Mouse (Mus musculus): ENCODE results near the gene Camk1.
"Not testable (repeated sequence)": the region's sequence is repeated elsewhere in the genome, so short reads cannot be mapped to it uniquely, and the experiment has no call there.

Gene Camk1

DNA sequence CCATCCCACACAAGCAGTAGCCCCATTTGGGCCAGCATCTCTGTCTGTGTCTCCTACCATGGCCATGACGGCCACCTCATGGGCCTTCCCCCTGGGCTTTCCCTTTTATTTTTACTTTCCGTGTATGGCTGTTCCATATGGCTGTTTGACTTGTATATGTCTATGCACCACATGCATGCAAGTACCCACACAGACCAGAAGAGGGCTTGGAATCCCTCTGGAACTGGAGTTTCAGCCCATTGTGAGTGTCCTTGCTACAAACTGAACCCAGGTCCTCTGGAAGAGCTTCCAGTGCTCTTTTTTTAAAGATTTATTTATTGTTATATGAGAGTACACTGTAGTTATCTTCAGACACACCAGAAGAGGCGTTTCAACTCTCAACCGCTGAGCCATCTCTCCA, 17.7 kb upstream of the Camk1 start:
- in situ Hi-C loops (cut with MboI, MseI): no loop called here

GRCm38 (mm10) chr6:113353696-113354095, 9.9 kb upstream of the Camk1 start:
- in situ Hi-C loops (cut with MboI, MseI): no loop called here

GRCm38 (mm10) chr6:113352820-113353219, 9.0 kb upstream of the Camk1 start:
- in situ Hi-C loops (cut with MboI, MseI): no loop called here

DNA sequence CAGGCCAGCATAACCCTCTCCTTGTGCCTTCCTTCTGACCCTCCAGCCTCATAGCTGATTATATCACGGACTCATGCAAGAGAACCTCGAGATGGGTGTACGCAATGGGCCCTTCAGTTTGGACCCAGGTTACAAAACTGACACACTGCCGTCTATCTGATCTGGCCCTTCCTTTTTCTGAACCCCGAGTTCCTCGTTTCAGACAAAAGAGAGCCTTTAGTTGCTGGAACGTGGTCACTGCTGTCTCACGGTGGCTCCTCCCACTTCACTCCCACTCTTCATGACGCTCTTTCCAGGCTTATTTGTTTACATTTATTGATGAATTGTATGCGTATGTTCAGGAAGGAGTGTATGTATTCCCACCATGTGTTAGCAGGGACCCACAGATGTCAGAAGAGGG, 7.9 kb upstream of the Camk1 start:
- in situ Hi-C loops (cut with MboI, MseI): no loop called here

GRCm38 (mm10) chr6:113351161-113351560, 7.4 kb upstream of the Camk1 start:
- in situ Hi-C loops (cut with MboI, MseI): no loop called here

DNA sequence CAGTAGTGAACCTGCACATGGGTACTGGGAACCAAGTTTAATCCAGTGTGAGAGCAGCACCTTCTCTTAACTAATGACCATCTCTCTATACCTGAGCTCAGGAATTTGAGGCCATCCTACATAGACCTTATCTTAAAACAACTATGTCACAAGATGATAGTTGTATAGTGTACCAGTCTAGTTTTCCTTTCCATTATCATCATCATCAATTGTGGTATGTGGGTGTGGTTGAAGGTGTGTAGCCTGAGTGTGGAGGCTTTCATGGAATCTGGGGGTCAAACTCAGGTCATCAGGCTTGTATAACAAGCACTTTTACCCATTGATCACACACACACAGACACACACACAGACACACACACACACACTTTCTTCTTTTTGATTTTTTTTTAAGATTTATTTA, 6.8 kb upstream of the Camk1 start:
- in situ Hi-C loops (cut with MboI, MseI): no loop called here

GRCm38 (mm10) chr6:113346897-113347296, 3.1 kb upstream of the Camk1 start:
- in situ Hi-C loops (cut with MboI, MseI): no loop called here

GRCm38 (mm10) chr6:113344321-113344720, 537 bp upstream of the Camk1 start:
- in situ Hi-C loops (cut with MboI, MseI): no loop called here

DNA sequence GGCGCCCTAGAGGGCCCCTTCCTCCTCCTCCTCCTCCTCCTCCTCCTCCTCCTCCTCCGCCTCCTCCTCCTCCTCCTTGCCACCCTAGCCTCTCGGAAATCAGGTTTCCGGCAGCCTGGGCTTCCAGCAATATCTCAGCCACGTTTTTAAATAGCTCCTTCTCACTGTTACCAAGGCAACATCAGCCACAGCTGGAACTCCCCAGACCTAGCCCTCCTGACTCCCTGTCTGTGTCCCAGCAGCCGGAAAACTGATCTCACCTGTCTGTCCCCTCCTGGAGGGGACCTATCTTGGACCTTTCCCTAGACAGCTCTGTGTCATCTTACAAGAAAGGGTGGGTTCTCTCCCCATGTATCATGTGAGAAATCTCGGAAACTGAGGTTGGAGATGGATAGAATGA, 1.5 kb downstream of the Camk1 start:
- in situ Hi-C loops (cut with MboI, MseI): no loop called here

DNA sequence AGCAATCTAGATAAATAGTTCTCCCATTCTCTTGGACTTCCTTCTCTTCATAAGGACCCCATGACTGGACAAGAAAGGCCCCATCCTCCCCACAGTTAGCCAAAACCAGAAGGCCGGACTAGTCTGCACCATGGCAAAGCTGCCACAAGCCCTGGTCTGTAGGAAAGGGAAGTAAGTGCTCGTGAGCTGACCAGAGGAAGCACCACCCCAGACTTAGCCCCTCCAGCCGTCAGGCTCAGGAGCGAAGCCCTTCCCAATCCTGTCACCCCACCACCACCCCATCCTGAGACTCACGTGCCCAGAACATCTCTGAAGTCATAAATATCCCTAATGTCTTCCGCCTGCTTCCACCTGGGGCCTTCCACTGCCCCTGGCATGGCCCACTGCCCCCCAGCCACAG, 2.2 kb downstream of the Camk1 start:
- in situ Hi-C loops (cut with MboI, MseI): no loop called here

DNA sequence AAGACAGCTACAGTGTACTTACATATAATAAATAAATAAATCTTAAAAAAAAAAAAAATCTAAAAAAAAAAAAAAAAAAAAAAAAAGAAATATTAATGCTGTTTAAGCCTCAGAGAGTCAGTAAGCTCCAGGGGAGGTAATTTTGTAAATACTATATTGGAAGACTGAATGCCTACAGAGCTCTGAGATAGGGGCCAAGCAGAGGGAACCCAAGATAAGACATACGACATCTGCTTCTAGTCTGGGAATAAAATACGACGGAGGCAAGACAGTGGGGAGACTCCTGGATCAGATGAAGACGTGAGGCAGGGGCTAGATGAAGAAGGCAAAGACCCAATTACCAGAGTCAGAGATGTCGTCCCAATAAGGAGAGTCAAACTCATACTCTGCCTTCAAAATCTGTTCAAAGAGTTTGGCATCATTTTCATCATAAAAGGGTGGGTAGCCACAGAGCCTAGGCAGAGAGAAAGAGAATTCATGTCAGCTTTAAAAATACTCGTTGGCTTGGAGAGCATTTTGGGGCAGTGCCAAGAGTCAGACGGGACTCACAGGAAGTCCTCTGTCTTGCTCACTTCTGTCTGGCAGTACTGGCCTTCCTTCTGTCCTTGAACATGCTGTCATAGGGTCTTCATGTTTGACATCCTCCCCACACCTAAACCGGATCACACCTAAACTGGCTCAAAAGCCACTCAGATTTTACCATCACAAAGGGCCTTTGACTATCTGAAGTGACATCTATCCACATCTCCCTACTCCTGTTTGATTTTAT, 6.7 kb downstream of the Camk1 start:
- in situ Hi-C loops (cut with MboI, MseI): no loop called here

DNA sequence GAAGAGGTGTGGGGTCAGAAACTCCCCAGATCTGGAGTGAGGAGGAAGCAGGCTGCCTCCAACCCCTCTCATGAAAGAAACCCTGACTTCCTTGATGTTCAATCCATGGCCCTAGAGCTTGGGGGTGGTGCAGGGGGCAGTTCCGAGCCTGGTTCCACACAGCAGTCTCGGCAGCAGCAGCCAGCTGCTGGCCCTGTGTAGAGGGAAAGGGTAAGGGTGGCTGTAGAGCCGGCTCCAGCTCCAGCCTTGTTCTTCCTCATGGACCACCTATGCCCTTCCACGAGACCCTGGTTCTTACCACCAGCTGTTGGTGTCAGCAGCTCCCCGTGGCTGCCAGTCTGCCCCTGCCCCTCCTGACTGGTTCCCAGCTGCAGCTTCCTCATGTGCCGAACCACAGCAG, 9.6 kb downstream of the Camk1 start:
- in situ Hi-C loops (cut with MboI, MseI): no loop called here

GRCm38 (mm10) chr6:113333137-113333950, 10.4 kb downstream of the Camk1 start:
- in situ Hi-C loops (cut with MboI, MseI): no loop called here

DNA sequence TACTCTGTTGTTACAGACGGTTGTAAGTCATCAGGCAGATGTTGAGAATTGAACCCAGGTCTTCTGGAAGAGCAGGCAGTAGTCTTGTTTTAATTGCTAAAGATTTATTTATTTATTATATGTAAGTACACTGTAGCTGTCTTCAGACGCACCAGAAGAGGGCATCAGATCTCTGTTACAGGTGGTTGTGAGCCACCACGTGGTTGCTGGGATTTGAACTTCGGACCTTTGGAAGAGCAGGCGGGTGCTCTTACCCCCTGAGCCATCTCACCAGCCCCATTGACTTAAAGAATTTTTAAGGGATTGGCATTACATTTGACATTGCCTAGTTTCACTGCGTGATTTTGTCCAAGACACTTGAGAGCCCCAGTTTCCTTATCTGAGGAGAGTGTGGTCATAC, 11.1 kb downstream of the Camk1 start:
- in situ Hi-C loops (cut with MboI, MseI): not testable (repeated sequence)

DNA sequence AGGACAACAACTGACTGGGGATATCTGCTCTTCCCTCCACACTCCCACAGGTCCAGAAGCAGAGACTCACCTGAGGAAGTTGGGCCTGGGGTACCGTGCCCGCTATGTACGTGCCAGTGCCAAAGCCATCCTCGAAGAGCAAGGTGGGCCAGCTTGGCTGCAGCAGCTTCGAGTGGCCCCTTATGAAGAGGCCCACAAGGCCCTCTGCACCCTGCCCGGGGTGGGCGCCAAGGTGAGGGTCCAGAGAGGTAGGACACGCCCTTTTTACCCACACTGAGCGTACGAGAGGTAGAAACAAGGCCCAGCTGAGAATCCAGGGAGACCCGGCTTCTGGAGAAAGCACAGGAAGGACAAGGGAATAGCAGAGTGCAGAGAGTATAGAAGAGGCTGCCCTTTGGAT, 12.1 kb downstream of the Camk1 start:
- in situ Hi-C loops (cut with MboI, MseI): no loop called here

DNA sequence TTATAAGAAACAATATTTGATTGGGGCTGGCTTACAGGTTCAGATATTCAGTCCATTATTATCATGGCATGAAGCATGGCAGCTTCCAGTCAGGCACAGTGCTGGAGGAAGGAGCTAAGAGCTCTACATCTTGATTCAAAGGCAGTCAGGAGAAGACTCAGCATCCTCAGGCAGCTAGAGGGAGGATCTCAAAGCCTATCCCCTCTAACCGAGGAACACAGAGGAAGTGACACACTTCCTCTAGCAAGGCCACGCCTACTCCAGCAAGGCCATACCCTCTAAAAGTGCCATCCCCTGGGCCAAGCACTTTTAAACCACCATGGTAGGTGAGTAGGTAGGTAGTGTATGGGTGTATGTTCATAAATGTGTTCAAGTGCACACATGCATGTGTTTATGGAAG, 13.2 kb downstream of the Camk1 start:
- in situ Hi-C loops (cut with MboI, MseI): no loop called here

DNA sequence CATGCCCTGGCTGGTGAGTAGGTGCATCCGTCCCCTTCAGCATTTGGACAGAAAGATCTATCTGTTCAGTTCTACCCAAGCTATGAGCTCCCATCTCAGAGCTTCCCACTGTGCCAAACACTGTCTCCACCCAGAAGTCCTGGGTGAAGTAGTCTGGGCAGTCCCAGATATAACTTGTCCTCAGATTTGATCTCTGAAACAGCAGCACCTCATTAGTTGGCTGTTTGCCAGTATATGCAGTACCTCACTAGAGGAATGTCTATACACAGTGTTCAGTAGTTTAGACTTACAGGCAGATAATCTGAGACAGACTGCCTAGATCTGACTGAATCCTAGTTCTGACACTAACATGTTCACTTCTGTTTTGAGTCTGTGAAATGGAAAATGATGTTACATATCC, 14.4 kb downstream of the Camk1 start:
- in situ Hi-C loops (cut with MboI, MseI): loop anchor here (5.0 kb wide), 1 partner anchor 48 kb away; the partner anchor contains the start of genes Arpc4 and Tada3

DNA sequence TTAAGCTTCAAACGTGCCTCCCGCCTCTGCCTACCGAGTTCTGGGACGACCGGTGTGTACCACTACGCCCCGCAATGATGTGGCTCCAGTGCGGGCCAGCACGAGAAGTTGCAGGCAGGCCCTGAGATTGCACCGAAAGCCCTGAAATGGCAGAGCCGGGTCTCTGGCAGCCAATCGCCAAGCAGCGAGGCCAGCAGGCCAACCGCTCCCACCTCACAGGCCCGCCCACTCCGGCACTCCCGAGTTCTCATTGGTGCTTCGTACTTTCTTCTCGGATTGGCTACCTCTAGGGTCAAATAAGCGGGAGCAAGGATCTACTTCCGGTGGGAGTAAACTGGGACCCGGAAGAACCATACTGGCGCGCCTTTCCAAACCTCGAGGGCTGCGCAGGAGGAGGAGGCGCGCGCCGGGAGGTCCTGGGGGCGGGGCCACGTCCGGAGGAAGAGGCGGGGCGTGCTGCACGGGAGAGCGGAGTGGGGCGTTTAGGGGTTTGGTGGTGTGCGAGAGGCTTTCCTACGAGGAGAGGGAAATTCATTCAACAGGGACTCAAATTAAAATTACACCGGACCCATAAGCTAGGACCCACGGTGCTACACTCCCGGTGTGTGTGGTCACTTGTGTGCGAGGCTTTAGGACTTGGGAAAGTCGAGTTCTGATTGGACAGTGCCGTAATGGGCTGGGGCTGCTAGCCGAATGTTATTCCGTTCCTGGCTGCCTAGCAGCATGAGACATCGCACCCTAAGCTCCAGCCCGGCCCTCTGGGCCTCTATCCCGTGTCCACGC, 17.1 kb downstream of the Camk1 start, which contains the start of gene Ogg1:
Gene Ogg1, plus strand, starts transcription at position 440 of the 783 bp plus-strand sequence.
- in situ Hi-C loops (cut with MboI, MseI): loop anchor here (5.0 kb wide), 1 partner anchor 51 kb away; the partner anchor contains the start of genes Arpc4 and Tada3

DNA sequence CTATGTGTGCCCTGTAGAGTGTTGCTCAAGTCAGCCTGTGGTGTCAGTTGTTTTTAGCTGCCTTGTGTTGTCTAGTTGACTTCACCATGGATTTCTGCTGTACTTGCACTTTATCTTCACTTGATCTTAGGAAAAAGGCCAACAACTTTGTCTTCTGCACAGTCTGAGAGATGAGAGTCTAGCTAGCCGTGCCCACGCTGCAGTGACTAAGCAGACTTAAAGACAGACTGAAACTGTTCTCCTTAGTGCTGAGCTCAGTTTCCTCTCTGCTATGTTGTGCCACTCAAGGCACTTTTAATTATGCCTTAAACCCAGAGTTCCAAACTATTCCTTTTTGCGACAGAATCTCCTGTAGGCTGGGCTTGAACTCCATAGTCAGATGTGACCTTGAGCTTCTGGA, 27.8 kb downstream of the Camk1 start:
- in situ Hi-C loops (cut with MboI, MseI): loop anchor here (5.0 to 10.0 kb wide), 2 partner anchors 201 to 254 kb away; no protein-coding TSS in a partner anchor

DNA sequence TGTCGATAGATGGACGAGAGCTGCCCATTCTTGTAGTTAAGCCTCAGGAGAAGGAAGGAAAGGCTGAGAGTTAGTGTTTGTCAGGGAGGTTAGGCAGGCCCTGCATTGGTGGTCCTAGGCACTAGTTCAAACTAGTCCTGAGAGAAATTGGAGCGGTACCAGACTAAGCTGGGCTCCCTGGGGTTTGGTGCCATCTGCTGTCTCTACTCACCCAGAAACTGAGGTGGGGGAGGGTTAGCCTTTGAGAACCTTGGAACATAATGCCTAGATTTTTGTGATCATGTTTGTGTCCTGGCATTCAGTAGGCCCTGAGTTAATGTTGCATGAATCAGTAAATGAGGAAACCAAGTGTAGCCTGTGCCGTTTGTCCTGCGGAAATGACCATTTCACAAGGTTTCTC, 35.6 kb downstream of the Camk1 start:
- in situ Hi-C loops (cut with MboI, MseI): loop anchor here (10.0 kb wide), 1 partner anchor 1597 kb away; no protein-coding TSS in a partner anchor

DNA sequence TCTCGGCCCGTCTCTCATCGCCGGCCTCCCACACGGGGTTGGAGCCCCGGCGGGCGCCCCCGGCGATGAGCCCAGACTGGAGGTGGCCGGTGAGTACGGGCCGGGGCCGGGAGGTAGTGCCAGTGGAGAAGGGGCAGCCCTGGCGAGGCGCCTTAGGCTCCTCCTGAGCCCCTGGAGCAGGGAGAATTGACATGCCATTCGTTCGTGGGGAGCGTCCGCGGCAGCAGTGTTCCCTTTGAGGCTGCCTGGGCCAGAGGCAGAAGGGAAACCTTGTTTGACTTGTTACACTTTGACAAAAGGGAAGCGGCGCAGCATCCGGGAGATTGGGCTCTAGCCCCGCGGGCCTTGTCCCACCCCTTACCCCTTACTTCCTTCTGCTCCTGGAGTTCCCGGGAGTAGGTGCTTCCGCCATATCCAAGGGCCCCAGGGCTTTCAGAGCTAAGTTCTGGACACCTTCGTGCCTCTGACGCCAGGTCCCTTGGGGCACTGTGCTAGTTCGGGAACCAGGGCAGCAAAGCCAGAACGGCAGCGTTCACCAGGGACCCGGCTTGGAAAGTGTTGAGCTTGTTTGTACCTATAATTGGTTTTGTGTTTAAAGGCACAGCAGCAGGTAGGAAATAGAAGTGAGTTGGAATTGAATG, 36.2 kb downstream of the Camk1 start:
- in situ Hi-C loops (cut with MboI, MseI): loop anchor here (10.0 kb wide), 1 partner anchor 1597 kb away; no protein-coding TSS in a partner anchor
